Mouse (Mus musculus) E14TG2a.4 (cell line): Measurements from ENCODE around the gene Anapc2.

Source experiments
- CTCF ChIP-seq: conservative IDR thresholded peaks from 2 replicates; pipeline ENCODE4 v1.5.1; 2014; ENCODE audit warnings: low read length
- NANOG ChIP-seq: IDR thresholded peaks from 2 replicates; pipeline ENCODE4 v1.6.1; 2014; ENCODE audit warnings: borderline replicate concordance, low read length, mixed read lengths

DNA sequence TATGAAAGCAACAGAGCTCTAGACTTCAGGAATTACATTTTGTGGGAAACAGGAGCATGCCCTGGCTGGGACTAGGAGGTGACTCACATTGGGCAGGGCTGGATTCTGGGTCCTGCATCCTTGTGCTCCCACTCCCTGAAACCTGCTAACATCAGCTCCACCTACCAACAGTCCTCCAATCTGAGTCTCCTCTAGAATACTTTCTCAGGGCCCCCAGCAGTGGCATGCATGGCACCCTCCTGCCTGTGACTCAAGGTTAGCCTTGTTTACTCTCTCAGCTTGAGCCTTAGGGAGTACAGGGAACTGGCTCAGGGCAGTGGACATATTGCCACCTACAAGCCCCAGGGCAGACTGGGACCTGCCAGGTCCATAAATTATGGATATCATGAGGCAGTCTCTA lies 34.2 kb upstream of the Anapc2 start:
- no peak for TF ChIP-seq CTCF
- TF ChIP-seq NANOG: no peak
